Mouse (Mus musculus) ES-Bruce4 (cell line): ENCODE measurements around the gene Ldhd. TPM values are rescaled to one million over a fixed set of nuclear protein-coding genes. Genes with fewer than 3 reads are reported as not detected.

ENCODE experiments used
- H3K27ac ChIP-seq: 2 replicates; pipeline ENCODE4 v1.5.1; 2012; ENCODE audit warnings: low read length, inconsistent platforms; ENCODE audit not compliant: insufficient read depth
- H3K27me3 ChIP-seq: 2 replicates; pipeline ENCODE4 v1.6.1; 2012; ENCODE audit warnings: mild to moderate bottlenecking, low read length, inconsistent platforms; ENCODE audit not compliant: control insufficient read depth, poor library complexity, insufficient read depth, severe bottlenecking
- H3K36me3 ChIP-seq: 2 replicates; pipeline ENCODE4 v1.6.1; 2012; ENCODE audit warnings: inconsistent platforms, mild to moderate bottlenecking, low read length, moderate library complexity; ENCODE audit not compliant: control insufficient read depth, poor library complexity, insufficient read depth, severe bottlenecking
- H3K4me1 ChIP-seq: one replicate; pipeline ENCODE4 v1.8.1; 2011; ENCODE audit warnings: low read length; ENCODE audit not compliant: control insufficient read depth, insufficient read depth
- H3K4me3 ChIP-seq: 2 replicates; pipeline ENCODE4 v1.5.1; 2011; ENCODE audit warnings: low read depth, mild to moderate bottlenecking, low read length
- H3K9ac ChIP-seq: 2 replicates; pipeline ENCODE4 v1.6.1; 2012; ENCODE audit warnings: low read depth, mild to moderate bottlenecking, inconsistent platforms; ENCODE audit not compliant: poor library complexity, severe bottlenecking
- H3K9me3 ChIP-seq: replicated peaks from 2 replicates; pipeline ENCODE4 v1.6.1; 2012; ENCODE audit warnings: mild to moderate bottlenecking, low read length, inconsistent platforms; ENCODE audit not compliant: control insufficient read depth, poor library complexity, insufficient read depth, severe bottlenecking
- CTCF ChIP-seq: IDR thresholded peaks from one replicate; pipeline ENCODE4 v1.8.1; 2011; ENCODE audit warnings: low read depth, low read length
- EP300 ChIP-seq: IDR thresholded peaks from 2 replicates; pipeline ENCODE4 v1.6.1; 2011; ENCODE audit warnings: low read depth, low read length; ENCODE audit not compliant: insufficient read depth
- POLR2A ChIP-seq: IDR thresholded peaks from one replicate; pipeline ENCODE4 v1.8.1; 2011; ENCODE audit warnings: low read length; ENCODE audit not compliant: insufficient read depth
- polyA plus RNA-seq: library from polyadenylated mRNA; stranded (reverse); fragments of >200 nt; gene quantifications from 2 replicates; pipeline ENCODE4 v1.2.4, GENCODE M21; 2011; ENCODE audit warnings: low read depth; ENCODE audit not compliant: missing spikeins, insufficient read depth, insufficient read length

Ldhd gene
- polyA plus RNA-seq, 1 experiment = 1.7 TPM

DNA sequence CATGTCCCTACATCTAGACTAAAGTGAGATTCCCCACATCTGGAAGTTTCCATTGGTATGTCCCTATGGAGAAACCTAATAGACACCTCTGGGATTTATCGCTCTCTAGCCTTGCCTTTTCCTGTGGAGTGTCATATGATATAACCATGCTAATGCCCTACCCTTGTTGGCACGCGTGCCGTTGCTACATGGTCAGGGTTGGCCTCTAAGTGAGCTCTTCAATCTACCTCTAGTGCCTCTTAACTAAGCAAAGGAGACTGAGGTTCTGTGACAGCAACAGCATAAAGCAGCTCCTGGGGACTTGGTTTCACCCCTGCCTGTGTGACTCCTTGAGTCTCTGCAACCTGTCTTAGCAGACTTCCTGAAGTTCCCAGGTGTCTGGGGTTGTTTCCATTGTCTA is 11.9 kb downstream of the Ldhd start:
- no peak overlapping the region for H3K27ac ChIP-seq
- H3K4me3 ChIP-seq = no peak overlapping the region
- H3K36me3 ChIP-seq = no peaks in the 10 kb centered on the region

GRCm38 (mm10) chr8:111617812-111618211 is 12.4 kb downstream of the Ldhd start:
- Histone ChIP-seq H3K36me3 (no peaks in the 10 kb centered on the region), H3K27ac (no peak overlapping the region), H3K4me1 (peaks cover 12% of the 10 kb centered on the region), H3K27me3 (no peaks in the 10 kb centered on the region), H3K9ac (no peak overlapping the region), H3K4me3 (no peak overlapping the region), H3K9me3 (no peaks in the 10 kb centered on the region)
- TF ChIP-seq POLR2A (no peak), CTCF (no peak)

More for the DNA sequence above, 11.9 kb downstream of the Ldhd start:
- Histone ChIP-seq H3K9ac (no peak overlapping the region), H3K9me3 (no peaks in the 10 kb centered on the region), H3K27me3 (no peaks in the 10 kb centered on the region), H3K4me1 (peaks cover 12% of the 10 kb centered on the region)
- TF ChIP-seq CTCF (no peak), EP300 (no peak), POLR2A (no peak)

DNA sequence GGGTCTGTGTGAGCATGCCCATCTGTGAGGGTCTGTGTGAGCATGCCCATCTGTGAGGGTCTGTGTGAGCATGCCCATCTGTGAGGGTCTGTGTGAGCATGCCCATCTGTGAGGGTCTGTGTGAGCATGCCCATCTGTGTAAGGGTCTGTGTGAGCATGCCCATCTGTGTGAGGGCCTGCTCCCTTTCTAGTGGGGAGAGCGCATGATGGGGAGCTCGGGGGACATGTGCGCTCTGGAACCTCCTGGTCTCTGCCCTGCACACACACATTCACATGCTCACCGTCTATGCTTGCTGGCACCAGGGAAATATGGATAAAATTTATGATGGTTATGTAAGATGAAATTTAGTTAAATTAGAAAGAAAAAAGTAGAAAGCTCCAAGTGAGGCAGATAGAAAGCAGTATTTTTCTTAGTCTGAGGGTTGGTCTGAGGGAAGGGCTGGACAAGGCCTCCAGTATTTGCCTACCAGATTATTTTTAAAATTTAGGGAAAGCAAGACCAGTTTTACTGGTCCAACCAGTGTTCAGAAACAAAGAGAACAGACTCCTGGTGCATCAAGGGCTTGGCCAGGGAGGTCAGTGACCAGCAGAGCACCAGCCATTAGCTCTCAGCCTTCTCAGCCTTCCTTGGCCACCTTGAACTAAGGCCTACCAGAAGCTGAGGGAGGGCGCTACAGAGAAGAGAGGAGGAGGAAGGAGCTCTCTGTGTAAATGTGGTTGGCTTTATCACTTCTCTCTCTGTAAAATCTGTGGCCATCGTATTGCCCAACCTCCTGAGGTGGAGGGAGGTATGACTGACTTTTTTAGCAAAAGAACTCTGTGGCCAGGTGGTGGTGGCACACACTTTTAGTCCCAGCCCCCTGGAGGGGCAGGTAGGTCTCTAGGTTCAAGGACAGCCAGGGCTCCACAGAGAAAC is 15.1 kb downstream of the Ldhd start:
- no peaks in the 10 kb centered on the region for H3K27me3 ChIP-seq
- H3K9ac ChIP-seq = no peak overlapping the region
- no peak for TF ChIP-seq POLR2A
- H3K4me1 ChIP-seq = peaks cover 12% of the 10 kb centered on the region
- no peaks in the 10 kb centered on the region for H3K36me3 ChIP-seq
- no peak overlapping the region for H3K4me3 ChIP-seq
- no peaks in the 10 kb centered on the region for H3K9me3 ChIP-seq
- H3K27ac ChIP-seq = no peak overlapping the region

DNA sequence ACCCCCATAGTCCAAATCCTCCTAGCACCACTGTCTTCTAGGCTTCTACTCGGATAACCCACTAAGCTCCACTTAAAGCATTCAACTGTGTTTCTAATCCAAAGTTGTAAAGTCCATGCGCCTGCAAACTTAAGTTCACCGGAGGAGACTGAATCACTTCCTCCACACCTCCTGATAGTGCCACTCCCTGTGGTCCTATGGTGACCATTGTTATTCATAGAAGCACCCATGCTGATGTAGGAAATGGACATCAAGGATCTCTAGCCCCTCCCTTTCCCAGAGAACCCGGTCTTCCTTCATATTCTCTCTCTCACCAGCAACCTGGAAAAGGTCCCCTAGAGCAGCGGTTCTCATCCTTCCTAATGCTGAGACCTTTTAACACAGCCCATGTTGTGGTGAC is 17.0 kb downstream of the Ldhd start:
- TF ChIP-seq EP300 (peak; percentile 85), POLR2A (no peak)
- H3K9ac ChIP-seq = no peak overlapping the region
- H3K27ac ChIP-seq = peak overlapping the region; percentile 91
- no peaks in the 10 kb centered on the region for H3K9me3 ChIP-seq
- H3K27me3 ChIP-seq = no peaks in the 10 kb centered on the region
- no peaks in the 10 kb centered on the region for H3K36me3 ChIP-seq
- no peak overlapping the region for H3K4me3 ChIP-seq
- H3K4me1 ChIP-seq = peaks cover 12% of the 10 kb centered on the region

GRCm38 (mm10) chr8:111607414-111607813 is 22.8 kb downstream of the Ldhd start:
- H3K27me3 ChIP-seq = no peaks in the 10 kb centered on the region
- H3K36me3 ChIP-seq = peaks cover 4% of the 10 kb centered on the region; the same call in 1 of the 2 replicates
- no peak overlapping the region for H3K4me3 ChIP-seq
- no peak overlapping the region for H3K27ac ChIP-seq
- H3K9me3 ChIP-seq = no peaks in the 10 kb centered on the region
- no peak overlapping the region for H3K9ac ChIP-seq
- TF ChIP-seq POLR2A (no peak), EP300 (no peak), CTCF (no peak)
- H3K4me1 ChIP-seq = peaks cover 3% of the 10 kb centered on the region

DNA sequence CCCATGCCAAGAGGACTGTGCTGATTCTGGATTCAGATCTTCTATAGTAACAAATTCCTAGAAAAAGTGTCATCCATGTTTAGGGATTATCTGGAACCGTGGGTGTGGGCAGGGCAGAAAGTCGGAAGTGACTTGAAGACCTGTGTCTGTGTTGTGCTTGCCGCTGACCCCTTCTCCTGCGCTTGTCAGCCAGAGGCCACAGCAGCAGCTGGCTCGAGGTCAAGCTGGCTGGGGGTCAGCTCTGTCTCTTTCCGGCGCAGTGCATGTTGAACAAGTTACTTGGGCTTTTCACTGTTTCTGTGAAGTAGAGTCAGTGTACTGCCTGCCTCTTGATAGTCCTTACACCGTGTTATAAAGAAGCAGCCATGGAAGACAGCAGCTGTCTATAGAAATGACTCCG is 23.2 kb downstream of the Ldhd start:
- Histone ChIP-seq H3K4me1 (no peaks in the 10 kb centered on the region), H3K27ac (no peak overlapping the region), H3K9ac (no peak overlapping the region), H3K9me3 (no peaks in the 10 kb centered on the region), H3K36me3 (peaks cover 4% of the 10 kb centered on the region; the same call in 1 of the 2 replicates), H3K4me3 (no peak overlapping the region), H3K27me3 (no peaks in the 10 kb centered on the region)
- TF ChIP-seq EP300 = no peak
- TF ChIP-seq CTCF = no peak
- TF ChIP-seq POLR2A = no peak
